Mouse (Mus musculus) liver, embryonic 14.5 days (tissue): ENCODE results near the gene Dusp8. TPM values are rescaled to one million over a fixed set of nuclear protein-coding genes. Genes with fewer than 3 reads are reported as not detected.

Source experiments
- ATAC-seq: fragments of 200-750 bp; cut with Nextera tagmentation; 2 replicates; pipeline ENCODE4 v1.8.0; 2017; ENCODE audit warnings: moderate number of reproducible peaks, mild to moderate bottlenecking, moderate library complexity; ENCODE audit not compliant: insufficient read depth
- DNase-seq, 3 experiments: peaks; one replicate each; pipeline ENCODE4 v3.0.0-alpha.2; 2012 to 2013; ENCODE audit warnings: low read depth in 3 of 3, low spot score in 3 of 3
- H3K27ac ChIP-seq: fragments of 300-500 bp; sonication (generic); 2 replicates; pipeline ENCODE4 v1.5.1; 2014; ENCODE audit warnings: moderate library complexity, mild to moderate bottlenecking, control low read depth, inconsistent platforms
- H3K27me3 ChIP-seq: fragments of 300-500 bp; sonication (generic); 2 replicates; pipeline ENCODE4 v1.6.1; 2014; ENCODE audit warnings: mild to moderate bottlenecking, low read length, moderate library complexity; ENCODE audit not compliant: control insufficient read depth, insufficient read depth
- H3K36me3 ChIP-seq: fragments of 300-500 bp; sonication (generic); replicated peaks from 2 replicates; pipeline ENCODE4 v1.6.1; 2014; ENCODE audit warnings: low read depth; ENCODE audit not compliant: control insufficient read depth, insufficient read depth
- H3K4me1 ChIP-seq, 2 experiments: fragments of 200-500 bp in 1 of 2; fragments of 300-500 bp in 1 of 2; sonication (generic) in 1 of 2; replicated peaks; 2 replicates each; pipeline ENCODE4 v1.6.1; 2012 to 2014; ENCODE audit warnings: antibody characterized with exemption in 1 of 2, inconsistent platforms in 1 of 2, low read length in 1 of 2; ENCODE audit not compliant: control insufficient read depth in 2 of 2, insufficient read depth in 2 of 2
- H3K4me2 ChIP-seq: fragments of 300-500 bp; sonication (generic); 2 replicates; pipeline ENCODE4 v1.6.1; 2014; ENCODE audit warnings: low read depth, mild to moderate bottlenecking, control low read depth, moderate library complexity
- H3K4me3 ChIP-seq, 2 experiments: fragments of 200-500 bp in 1 of 2; fragments of 300-500 bp in 1 of 2; sonication (generic) in 1 of 2; 2 replicates each; pipeline ENCODE4 v1.5.1; 2012 to 2014; ENCODE audit warnings: low read depth in 2 of 2, low read length in 2 of 2, mild to moderate bottlenecking in 2 of 2, control low read depth in 1 of 2, inconsistent platforms in 1 of 2, moderate library complexity in 1 of 2; ENCODE audit not compliant: insufficient read depth in 1 of 2
- H3K9ac ChIP-seq: fragments of 300-500 bp; sonication (generic); replicated peaks from 2 replicates; pipeline ENCODE4 v1.6.1; 2014; ENCODE audit warnings: mild to moderate bottlenecking, control low read depth, moderate library complexity
- H3K9me3 ChIP-seq: fragments of 300-500 bp; sonication (generic); 2 replicates; pipeline ENCODE4 v1.6.1; 2016; ENCODE audit warnings: low read length, mixed read lengths; ENCODE audit not compliant: control insufficient read depth
- CTCF ChIP-seq: IDR thresholded peaks from 2 replicates; pipeline ENCODE4 v1.5.1; 2016; ENCODE audit warnings: antibody characterized with exemption, low read depth, control low read depth
- EP300 ChIP-seq: IDR thresholded peaks from 2 replicates; pipeline ENCODE4 v1.6.1; 2016; ENCODE audit warnings: antibody characterized with exemption, low read depth
- WGBS: fragments of 180-500 bp; shearing (Covaris S2); extraction: QIAGEN DNeasy Blood & Tissue Kit; methylation state at CpG from one replicate; pipeline ENCODE4 v1.1.7; 2014; ENCODE audit not compliant: insufficient replicate concordance; 5-methylcytosine and 5-hydroxymethylcytosine counted together
- polyA plus RNA-seq, 2 experiments: library from polyadenylated mRNA; depleted of rRNA in 1 of 2; stranded (reverse) in 1 of 2; unstranded in 1 of 2; fragments of >200 nt; fragmentation: Nextera tagmentation in 1 of 2; extraction: Ambion mirVana in 1 of 2; gene quantifications; 2 replicates each; pipeline versions ENCODE4 v1.2.1 to v1.2.3; 2012 to 2014

Dusp8 gene
- polyA plus RNA-seq, 2 experiments: 2.5 to 3.8 TPM

DNA sequence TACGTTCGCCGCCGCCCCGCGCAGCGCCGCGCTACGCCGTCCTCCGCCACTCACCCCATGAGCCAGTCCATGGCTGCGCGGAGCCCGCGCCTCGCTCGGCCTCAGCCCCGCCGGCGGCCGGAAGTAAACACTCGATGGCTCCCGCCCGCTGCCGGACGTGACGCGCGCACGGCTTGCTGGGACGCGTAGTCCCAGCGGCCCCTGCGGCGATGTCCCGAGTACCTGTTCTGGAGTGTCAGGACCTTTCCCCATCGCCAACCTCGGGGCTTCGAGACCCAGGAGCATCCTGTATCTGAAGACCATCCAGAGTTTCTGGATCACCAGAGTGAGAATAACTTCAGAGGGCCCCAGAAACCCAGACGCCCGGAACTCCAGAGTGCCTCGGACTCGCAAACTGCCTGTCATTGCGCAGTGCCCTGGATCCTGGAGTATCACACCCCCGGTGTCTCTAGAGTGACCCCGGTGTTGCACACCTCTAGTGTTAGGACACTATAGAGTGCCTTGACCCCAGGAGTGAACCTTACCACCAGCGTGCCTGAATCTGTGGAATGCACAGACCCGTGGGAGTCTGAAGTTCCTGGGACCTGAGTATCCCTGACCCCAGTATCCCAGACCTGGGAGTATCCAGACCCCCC lies 34.6 kb downstream of the Dusp8 start, which contains the start of gene Mob2:
Gene Mob2, minus strand, starts transcription at position 135 of the 635 bp plus-strand sequence.
- peaks cover 30 to 39% of the 10 kb centered on the region in 2 experiments for H3K4me1 ChIP-seq
- 0% methylated on average over 49 of the region's 49 CpGs for WGBS
- DNase-seq: peak; percentile 73 to 78 (median 77)

DNA sequence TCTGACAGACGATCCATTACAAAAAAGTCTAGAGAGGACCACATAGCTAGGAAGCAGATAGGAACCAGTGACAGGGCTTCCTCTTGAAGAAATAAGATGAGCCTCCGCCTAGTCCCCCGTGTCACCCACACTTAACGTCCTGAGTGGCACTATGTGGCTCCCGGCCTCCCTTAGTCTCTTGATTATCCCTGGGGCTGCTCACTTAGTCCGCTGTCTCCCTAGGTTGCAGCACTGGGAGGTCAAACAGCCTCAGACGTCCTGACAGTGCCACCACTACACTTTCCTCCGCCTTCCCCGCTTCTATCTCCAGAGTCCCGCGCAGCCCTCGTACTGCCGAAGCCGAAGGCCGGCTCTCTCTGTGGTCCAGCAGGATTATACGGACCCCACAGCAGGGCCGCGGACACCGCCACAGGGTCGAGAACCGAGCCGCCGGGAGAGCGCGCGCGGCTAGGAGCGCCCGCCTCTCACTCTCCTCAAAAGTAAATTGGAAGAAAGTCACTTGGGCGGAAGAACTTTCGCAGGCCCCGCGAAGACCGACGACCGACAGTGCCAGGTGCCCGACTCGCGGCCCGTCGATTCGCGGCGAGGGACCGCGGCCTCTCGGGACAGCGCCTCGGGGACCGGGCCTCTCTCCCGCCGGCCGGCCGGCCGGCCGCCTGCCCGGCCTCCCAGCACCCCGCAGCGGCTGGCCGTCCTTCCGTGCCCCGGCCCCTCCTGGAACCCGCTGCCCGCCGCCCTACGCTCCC lies 35.3 kb downstream of the Dusp8 start:
- DNase-seq (peak in 1 of 3 experiments; percentile 46), ATAC-seq (peak; percentile 54)
- peak overlapping the region; percentile 72 for H3K27ac ChIP-seq
- peak overlapping the region; percentile 67 to 97 for H3K4me3 ChIP-seq
- peak overlapping the region; percentile 83 for H3K4me2 ChIP-seq
- no peaks in the 10 kb centered on the region for H3K9me3 ChIP-seq
- H3K9ac ChIP-seq: peak overlapping the region; percentile 96
- H3K36me3 ChIP-seq: peaks cover 15% of the 10 kb centered on the region; the same call in 1 of the 2 replicates
- 2% methylated on average over 47 of the region's 66 CpGs for WGBS
- peaks cover 3% of the 10 kb centered on the region; the same call in 1 of the 2 replicates for H3K27me3 ChIP-seq
- H3K4me1 ChIP-seq: peaks cover 30 to 39% of the 10 kb centered on the region in 2 experiments
- TF ChIP-seq EP300 (no peak), CTCF (no peak)

More for the DNA sequence above, 34.6 kb downstream of the Dusp8 start, which contains the start of gene Mob2:
- peak within 1 kb of the TSS; percentile 72 for H3K27ac ChIP-seq
- peak within 1 kb of the TSS; percentile 96 for H3K9ac ChIP-seq
- H3K9me3 ChIP-seq: no peaks in the 10 kb centered on the region
- H3K27me3 ChIP-seq: peaks cover 3% of the 10 kb centered on the region; the same call in 1 of the 2 replicates
- H3K36me3 ChIP-seq: peaks cover 15% of the 10 kb centered on the region; the same call in 1 of the 2 replicates
- peak within 1 kb of the TSS; percentile 67 to 97 for H3K4me3 ChIP-seq
- TF ChIP-seq EP300 (no peak), CTCF (no peak)
- H3K4me2 ChIP-seq: peak within 1 kb of the TSS; percentile 83
- peak; percentile 93 for ATAC-seq

DNA sequence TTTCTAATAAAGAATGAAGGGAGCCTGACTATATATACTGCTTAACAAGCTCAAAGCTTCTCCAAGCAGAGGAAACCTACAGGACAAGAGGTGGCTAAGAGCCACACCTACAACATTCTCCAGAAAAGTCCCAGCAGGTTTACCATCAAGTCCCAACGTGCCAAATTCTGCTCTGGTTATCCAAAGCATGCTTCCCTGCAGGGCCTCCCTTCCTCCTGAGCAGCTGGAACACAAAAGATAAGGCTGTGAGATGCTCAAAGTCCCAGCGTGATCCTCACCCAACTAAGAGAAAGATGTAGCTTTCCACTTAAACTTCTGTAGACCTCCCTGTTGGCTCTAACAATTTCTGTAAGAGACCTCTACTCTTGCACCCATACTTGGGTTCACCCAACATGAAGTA lies 36.6 kb downstream of the Dusp8 start:
- DNase-seq (peak; percentile 60 to 74 (median 70)), ATAC-seq (peak; percentile 49)
- Histone ChIP-seq H3K9ac (peak overlapping the region; percentile 96), H3K27me3 (no peaks in the 10 kb centered on the region), H3K9me3 (no peaks in the 10 kb centered on the region), H3K36me3 (peaks cover 21% of the 10 kb centered on the region; the same call in 1 of the 2 replicates), H3K27ac (peak overlapping the region; percentile 72), H3K4me1 (peaks cover 30 to 39% of the 10 kb centered on the region in 2 experiments), H3K4me2 (peak overlapping the region; percentile 83), H3K4me3 (peak overlapping the region; percentile 20 to 97)
- TF ChIP-seq EP300: peak; percentile 68
- TF ChIP-seq CTCF: no peak
- WGBS: 8% methylated on average over 2 of the region's 2 CpGs

DNA sequence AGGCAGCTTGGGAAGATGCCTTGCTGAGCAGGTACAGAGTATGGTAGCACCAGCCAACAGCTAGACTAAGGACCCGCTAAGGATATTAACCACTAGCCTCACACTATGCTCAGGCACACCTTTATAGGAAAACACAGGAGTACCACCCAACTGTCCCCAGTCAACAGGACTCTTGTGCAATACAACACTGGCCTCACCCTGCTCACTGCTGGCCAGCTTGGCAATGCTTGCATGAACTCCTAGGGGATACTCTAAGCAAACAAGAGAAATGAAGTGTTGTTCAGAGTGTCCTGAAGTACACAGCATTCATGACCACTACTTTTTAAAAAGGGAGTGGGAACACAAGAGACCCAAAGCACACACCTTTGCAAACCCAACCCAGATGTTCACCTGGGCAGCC lies 38.5 kb downstream of the Dusp8 start:
- H3K4me3 ChIP-seq: no peak overlapping the region
- DNase-seq: no peak
- H3K9ac ChIP-seq: no peak overlapping the region
- H3K27me3 ChIP-seq: no peaks in the 10 kb centered on the region
- H3K4me2 ChIP-seq: no peak overlapping the region
- TF ChIP-seq EP300 (no peak), CTCF (no peak)
- no peak overlapping the region for H3K27ac ChIP-seq
- H3K36me3 ChIP-seq: peaks cover 32% of the 10 kb centered on the region
- 81% methylated on average over 1 of the region's 1 CpGs for WGBS
- H3K9me3 ChIP-seq: no peaks in the 10 kb centered on the region
- no peak for ATAC-seq
- peaks cover 30 to 39% of the 10 kb centered on the region in 2 experiments for H3K4me1 ChIP-seq

DNA sequence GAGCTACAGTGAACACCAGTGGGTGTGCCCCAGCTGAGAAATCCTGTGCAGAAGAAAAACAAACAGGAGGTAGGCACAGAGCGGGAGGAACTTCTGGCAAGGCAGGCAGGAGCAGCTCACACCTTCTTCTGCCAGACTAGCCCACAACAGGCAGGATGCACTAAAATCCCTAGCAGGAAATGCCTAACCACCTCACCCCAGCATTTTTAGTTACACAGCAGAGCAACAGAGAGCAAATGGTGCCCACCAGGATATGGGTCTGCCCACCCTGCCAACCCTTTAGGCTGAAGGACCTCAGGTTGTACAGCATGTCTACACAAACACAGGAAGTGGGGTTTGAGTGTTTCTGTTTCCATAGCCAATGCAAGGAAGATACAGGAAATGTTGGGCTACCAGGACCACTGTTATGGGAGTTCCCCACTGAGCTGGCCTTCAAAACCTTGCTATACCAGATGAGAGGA lies 39.0 kb downstream of the Dusp8 start:
- Histone ChIP-seq H3K9me3 (no peaks in the 10 kb centered on the region), H3K36me3 (peaks cover 32% of the 10 kb centered on the region), H3K4me3 (no peak overlapping the region), H3K27ac (no peak overlapping the region), H3K4me2 (no peak overlapping the region), H3K27me3 (no peaks in the 10 kb centered on the region), H3K4me1 (peaks cover 25 to 35% of the 10 kb centered on the region in 2 experiments), H3K9ac (no peak overlapping the region)
- TF ChIP-seq EP300 (no peak), CTCF (no peak)
- DNase-seq (no peak), ATAC-seq (no peak)
- WGBS: 93% methylated on average over 1 of the region's 1 CpGs
